Mouse (Mus musculus): ENCODE data around the gene Satb1.

DNA sequence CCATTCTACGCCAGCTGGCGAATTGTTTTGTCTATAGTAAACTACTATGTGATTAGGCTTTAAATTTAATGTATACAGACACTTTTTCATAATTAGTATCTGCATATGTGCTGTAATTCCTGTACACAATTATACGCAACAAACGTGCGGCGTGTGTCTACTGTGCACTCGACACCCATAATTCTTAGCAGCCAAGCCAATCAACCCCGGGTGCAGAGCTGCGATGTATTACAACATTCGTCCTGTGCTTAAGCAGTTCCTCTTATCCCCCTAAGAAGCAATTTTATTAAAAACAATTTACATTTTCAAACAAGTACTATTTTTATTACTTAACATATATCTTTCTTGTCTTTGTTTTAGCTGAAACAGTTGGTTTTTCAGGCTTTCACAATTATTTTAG lies 92.0 kb downstream of the Satb1 start:
- no peak for TF ChIP-seq CTCF (IDR thresholded peaks at IDR 0.05; ENCODE audit: extremely low read depth, insufficient read depth, insufficient read length, insufficient replicate concordance)
- TF ChIP-seq POLR2A (IDR thresholded peaks at IDR 0.05; ENCODE audit: low read depth, low read length): no peak
